ENCODE assay signal across 7 mouse cellular contexts in the genomic region with DNA sequence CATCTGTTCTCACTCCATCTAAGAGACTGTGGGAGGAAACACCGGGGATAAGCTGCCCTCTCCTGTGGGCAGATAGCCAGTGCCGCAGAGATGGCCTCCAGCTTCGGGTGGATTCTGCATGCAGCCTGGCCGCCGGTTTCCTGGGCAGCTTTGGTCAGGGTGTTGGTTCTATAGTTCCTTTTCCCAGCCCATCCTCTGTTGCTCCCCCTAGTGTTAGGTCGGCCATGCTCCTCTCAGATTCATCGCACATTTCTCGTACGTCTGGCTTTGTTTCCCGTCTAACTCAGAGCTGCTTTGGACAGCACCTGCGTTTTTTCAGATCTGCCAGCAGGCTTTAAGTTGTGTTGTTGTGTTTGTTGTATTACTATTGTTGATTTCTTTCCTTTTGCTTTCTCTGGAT. TPM values are rescaled to one million over a fixed set of nuclear protein-coding genes. Genes with fewer than 3 reads are reported as not detected.
DNase-seq lines count a peak whose midpoint lies in the region; ATAC-seq and TF ChIP-seq lines count a peak whose summit lies in the region.

No protein-coding gene starts in this region.

- H3K9ac ChIP-seq in kidney, embryonic 15.5 days, result no peak overlapping the region
- H3K9ac ChIP-seq in ES-Bruce4 (ENCODE audit: low read depth, poor library complexity, severe bottlenecking), result no peak overlapping the region
- H3K9ac ChIP-seq in liver, postnatal 0 days (replicated peaks), result no peak overlapping the region

- TF ChIP-seq CTCF in kidney, adult 2 months (conservative IDR thresholded peaks at IDR 0.05; ENCODE audit: insufficient read depth, insufficient read length, low read depth, low read length), result peak; percentile 72
- TF ChIP-seq CTCF in ES-Bruce4 (IDR thresholded peaks at IDR 0.05; ENCODE audit: low read depth, low read length), result peak; percentile 75
- peak; percentile 62 for TF ChIP-seq CTCF in bone marrow, adult 2 months (IDR thresholded peaks at IDR 0.05; ENCODE audit: control insufficient read depth, insufficient read depth, low read length)
- TF ChIP-seq CTCF in liver, postnatal 0 days (IDR thresholded peaks at IDR 0.05; ENCODE audit: low read depth), result peak; percentile 69

- no peak overlapping the region for H3K27ac ChIP-seq in kidney, adult 2 months (ENCODE audit: insufficient read depth, low read depth, low read length)
- no peak overlapping the region for H3K27ac ChIP-seq in kidney, embryonic 15.5 days
- H3K27ac ChIP-seq in ES-Bruce4 (ENCODE audit: insufficient read depth, low read length), result no peak overlapping the region
- H3K27ac ChIP-seq in bone marrow, adult 2 months (ENCODE audit: control insufficient read depth, insufficient read depth, low read depth, low read length, poor library complexity), result no peak overlapping the region
- no peak overlapping the region for H3K27ac ChIP-seq in liver, postnatal 0 days (ENCODE audit: low read depth)

- H3K4me3 ChIP-seq in kidney, adult 2 months (ENCODE audit: insufficient read depth, low read depth, low read length), result no peak overlapping the region
- H3K4me3 ChIP-seq in kidney, embryonic 15.5 days (replicated peaks), result no peak overlapping the region
- no peak overlapping the region for H3K4me3 ChIP-seq in ES-Bruce4 (ENCODE audit: low read depth, low read length)
- H3K4me3 ChIP-seq in bone marrow, adult 2 months (replicated peaks; ENCODE audit: control insufficient read depth, low read depth, low read length), result no peak overlapping the region
- H3K4me3 ChIP-seq in liver, postnatal 0 days (ENCODE audit: low read depth, low read length), result no peak overlapping the region

- peak; percentile 14 for DNase-seq in kidney, adult 2 months
- DNase-seq in liver, postnatal 0 days, result peak; percentile 39
- no peak for DNase-seq in urinary bladder, postnatal 10 days (ENCODE audit: low spot score)

- H3K36me3 ChIP-seq in kidney, adult 2 months (ENCODE audit: control insufficient read depth, insufficient read depth, low read length), result no peaks in the 10 kb centered on the region; the same call in none of the 2 replicates
- peaks cover 75% of the 10 kb centered on the region for H3K36me3 ChIP-seq in kidney, embryonic 15.5 days
- H3K36me3 ChIP-seq in ES-Bruce4 (ENCODE audit: control insufficient read depth, insufficient read depth, low read length, poor library complexity, severe bottlenecking), result 0 out of 2 replicates have a peak, but pooled peaks cover 3% of the 10 kb centered on the region
- peaks cover 19% of the 10 kb centered on the region for H3K36me3 ChIP-seq in liver, postnatal 0 days (replicated peaks; ENCODE audit: insufficient read depth, low read length)

- H3K9me3 ChIP-seq in kidney, embryonic 15.5 days (replicated peaks), result no peaks in the 10 kb centered on the region
- H3K9me3 ChIP-seq in ES-Bruce4 (replicated peaks; ENCODE audit: control insufficient read depth, insufficient read depth, low read length, poor library complexity, severe bottlenecking), result no peaks in the 10 kb centered on the region
- H3K9me3 ChIP-seq in liver, postnatal 0 days (ENCODE audit: low read length), result 0 out of 2 replicates have a peak, but pooled peaks cover 2% of the 10 kb centered on the region

- 37% methylated on average over 11 of the region's 11 CpGs for WGBS in kidney, adult 2 months
- WGBS in kidney, embryonic 15.5 days, result 40% methylated on average over 11 of the region's 11 CpGs
- WGBS in bone marrow, adult 2 months, result 63% methylated on average over 11 of the region's 11 CpGs
- WGBS in liver, postnatal 0 days (ENCODE audit: insufficient replicate concordance), result 44% methylated on average over 11 of the region's 11 CpGs

- no peak for ATAC-seq in kidney, embryonic 15.5 days (replicated peaks; ENCODE audit: low FRiP score)
- no peak for ATAC-seq in liver, postnatal 0 days
- no peak for ATAC-seq in activated CD4-positive, CD25-positive, alpha-beta regulatory T cell, adult 4 months

- H3K4me1 ChIP-seq in kidney, adult 2 months (ENCODE audit: control insufficient read depth, insufficient read depth, low read length), result no peaks in the 10 kb centered on the region
- H3K4me1 ChIP-seq in kidney, embryonic 15.5 days, result no peaks in the 10 kb centered on the region
- no peaks in the 10 kb centered on the region for H3K4me1 ChIP-seq in ES-Bruce4 (ENCODE audit: control insufficient read depth, insufficient read depth, low read length)
- H3K4me1 ChIP-seq in bone marrow, adult 2 months (ENCODE audit: control insufficient read depth, insufficient read depth, low read length), result no peaks in the 10 kb centered on the region
- H3K4me1 ChIP-seq in liver, postnatal 0 days (ENCODE audit: insufficient read depth), result no peaks in the 10 kb centered on the region

- no peak for TF ChIP-seq EP300 in ES-Bruce4 (IDR thresholded peaks at IDR 0.05; ENCODE audit: insufficient read depth, low read depth, low read length)
- no peak for TF ChIP-seq EP300 in liver, postnatal 0 days (IDR thresholded peaks at IDR 0.05; ENCODE audit: low read depth)

- H3K27me3 ChIP-seq in kidney, adult 2 months (replicated peaks; ENCODE audit: control insufficient read depth, insufficient read depth, low read length), result no peaks in the 10 kb centered on the region
- H3K27me3 ChIP-seq in kidney, embryonic 15.5 days, result no peaks in the 10 kb centered on the region
- no peaks in the 10 kb centered on the region for H3K27me3 ChIP-seq in ES-Bruce4 (ENCODE audit: control insufficient read depth, insufficient read depth, low read length, poor library complexity, severe bottlenecking)
- no peaks in the 10 kb centered on the region for H3K27me3 ChIP-seq in liver, postnatal 0 days (ENCODE audit: insufficient read depth, low read length)

- H3K4me2 ChIP-seq in kidney, embryonic 15.5 days, result no peak overlapping the region
- no peak overlapping the region for H3K4me2 ChIP-seq in liver, postnatal 0 days (ENCODE audit: low read depth, low read length)

- no peak for TF ChIP-seq POLR2A in kidney, adult 2 months (IDR thresholded peaks at IDR 0.05; ENCODE audit: low read depth, low read length)
- no peak for TF ChIP-seq POLR2A in ES-Bruce4 (IDR thresholded peaks at IDR 0.05; ENCODE audit: insufficient read depth, low read length)
- TF ChIP-seq POLR2A in bone marrow, adult 2 months (IDR thresholded peaks at IDR 0.05; ENCODE audit: borderline replicate concordance, control insufficient read depth, low read depth, low read length), result no peak

RNA-seq across cellular contexts. Expression of a gene that starts 11.1 kb away (rescaled TPM):
- 3.2 and 3.9 TPM in 2 replicates for polyA plus RNA-seq in kidney, adult 2 months (2012; rRNA removed)
- 18.1 and 18.8 TPM in 2 replicates for polyA plus RNA-seq in kidney, embryonic 15.5 days (2015; fragmentation: Nextera tagmentation; extraction: Ambion mirVana)
- polyA plus RNA-seq in ES-Bruce4 (2011; ENCODE audit: insufficient read depth, insufficient read length, low read depth, missing spikeins), result 19.7 and 19.8 TPM in 2 replicates
- polyA plus RNA-seq in bone marrow, adult 2 months (2011; ENCODE audit: insufficient read depth, insufficient read length, low replicate concordance, missing spikeins), result 0.75 and 18.5 TPM in 2 replicates
- polyA plus RNA-seq in liver, postnatal 0 days (2015; fragmentation: Nextera tagmentation; extraction: Ambion mirVana), result 4.2 and 4.3 TPM in 2 replicates
- polyA plus RNA-seq in activated CD4-positive, CD25-positive, alpha-beta regulatory T cell, adult 4 months (2017; shearing (Covaris generic)), result 10 to 100 TPM; 13.9 to 14.9 TPM

RNA-seq across cellular contexts. Expression of a gene that starts 33.9 kb away (rescaled TPM):
- 8.5 and 12.2 TPM in 2 replicates for polyA plus RNA-seq in kidney, adult 2 months (2012; rRNA removed)
- 10.8 and 11.6 TPM in 2 replicates for polyA plus RNA-seq in kidney, embryonic 15.5 days (2015; fragmentation: Nextera tagmentation; extraction: Ambion mirVana)
- polyA plus RNA-seq in ES-Bruce4 (2011; ENCODE audit: insufficient read depth, insufficient read length, low read depth, missing spikeins), result 12.1 and 12.8 TPM in 2 replicates
- polyA plus RNA-seq in bone marrow, adult 2 months (2011; ENCODE audit: insufficient read depth, insufficient read length, low replicate concordance, missing spikeins), result 8.2 and 12.4 TPM in 2 replicates
- 4.9 and 5.4 TPM in 2 replicates for polyA plus RNA-seq in liver, postnatal 0 days (2015; fragmentation: Nextera tagmentation; extraction: Ambion mirVana)
- polyA plus RNA-seq in activated CD4-positive, CD25-positive, alpha-beta regulatory T cell, adult 4 months (2017; shearing (Covaris generic)), result 1 to 10 TPM; 1.4 to 2.6 TPM

RNA-seq across cellular contexts. Expression of a gene that starts 34.5 kb away (rescaled TPM):
- 16.3 and 16.7 TPM in 2 replicates for polyA plus RNA-seq in kidney, adult 2 months (2012; rRNA removed)
- polyA plus RNA-seq in kidney, embryonic 15.5 days (2015; fragmentation: Nextera tagmentation; extraction: Ambion mirVana), result 90.6 and 96.0 TPM in 2 replicates
- polyA plus RNA-seq in ES-Bruce4 (2011; ENCODE audit: insufficient read depth, insufficient read length, low read depth, missing spikeins), result 60.0 and 73.4 TPM in 2 replicates
- polyA plus RNA-seq in bone marrow, adult 2 months (2011; ENCODE audit: insufficient read depth, insufficient read length, low replicate concordance, missing spikeins), result 26.6 and 43.1 TPM in 2 replicates
- 36.4 and 37.4 TPM in 2 replicates for polyA plus RNA-seq in liver, postnatal 0 days (2015; fragmentation: Nextera tagmentation; extraction: Ambion mirVana)
- 10 to 100 TPM; 45.0 to 60.6 TPM for polyA plus RNA-seq in activated CD4-positive, CD25-positive, alpha-beta regulatory T cell, adult 4 months (2017; shearing (Covaris generic))
